Mouse (Mus musculus) midbrain, embryonic 14.5 days (tissue): ENCODE measurements around the gene Slc4a1. TPM values are rescaled to one million over a fixed set of nuclear protein-coding genes. Genes with fewer than 3 reads are reported as not detected.

Experiments
- ATAC-seq: fragments of 200-750 bp; cut with Nextera tagmentation; 2 replicates; pipeline ENCODE4 v1.8.0; 2017; ENCODE audit warnings: moderate number of reproducible peaks, moderate library complexity; ENCODE audit not compliant: low FRiP score, low TSS enrichment
- DNase-seq: peaks from one replicate; pipeline ENCODE4 v3.0.0-alpha.2; 2015
- H3K27ac ChIP-seq: fragments of 300-500 bp; sonication (generic); replicated peaks from 2 replicates; pipeline ENCODE4 v1.5.1; 2014; ENCODE audit warnings: mild to moderate bottlenecking, low read depth, low read length, moderate library complexity
- H3K27me3 ChIP-seq: fragments of 300-500 bp; sonication (generic); 2 replicates; pipeline ENCODE4 v1.6.1; 2014; ENCODE audit warnings: low read length, control low read depth, mixed read lengths; ENCODE audit not compliant: control insufficient read depth, insufficient read depth
- H3K36me3 ChIP-seq: fragments of 300-500 bp; sonication (generic); 2 replicates; pipeline ENCODE4 v1.6.1; 2014; ENCODE audit warnings: low read length, control low read depth; ENCODE audit not compliant: control insufficient read depth, insufficient read depth
- H3K4me1 ChIP-seq: fragments of 300-500 bp; sonication (generic); 2 replicates; pipeline ENCODE4 v1.6.1; 2014; ENCODE audit warnings: mild to moderate bottlenecking, antibody characterized with exemption, low read length, control low read depth; ENCODE audit not compliant: control insufficient read depth, insufficient read depth
- H3K4me2 ChIP-seq: fragments of 300-500 bp; sonication (generic); 2 replicates; pipeline ENCODE4 v1.6.1; 2014; ENCODE audit warnings: mild to moderate bottlenecking, low read length, moderate library complexity
- H3K4me3 ChIP-seq: fragments of 300-500 bp; sonication (generic); replicated peaks from 2 replicates; pipeline ENCODE4 v1.5.1; 2014; ENCODE audit warnings: low read depth, low read length
- H3K9ac ChIP-seq: fragments of 300-500 bp; sonication (generic); replicated peaks from 2 replicates; pipeline ENCODE4 v1.6.1; 2014; ENCODE audit warnings: mild to moderate bottlenecking, low read length, moderate library complexity
- H3K9me3 ChIP-seq: fragments of 300-500 bp; sonication (generic); 2 replicates; pipeline ENCODE4 v1.6.1; 2016; ENCODE audit warnings: low read length, control low read depth, mixed read lengths; ENCODE audit not compliant: control insufficient read depth
- WGBS: fragments of 180-500 bp; shearing (Covaris S2); extraction: QIAGEN DNeasy Blood & Tissue Kit; methylation state at CpG from one replicate; pipeline ENCODE4 v1.1.7; 2014; 5-methylcytosine and 5-hydroxymethylcytosine counted together
- polyA plus RNA-seq: library from polyadenylated mRNA; unstranded; fragments of >200 nt; fragmentation: Nextera tagmentation; extraction: Ambion mirVana; gene quantifications from 2 replicates; pipeline ENCODE4 v1.2.1, GENCODE M21; 2014

Slc4a1 gene
- polyA plus RNA-seq, 1 experiment from 2014 or later: 2.3 TPM

GRCm38 (mm10) chr11:102383365-102384136 is 17.5 kb upstream of the Slc4a1 start:
- 95% methylated on average over 1 of the region's 1 CpGs for WGBS
- DNase-seq (no peak), ATAC-seq (no peak)

GRCm38 (mm10) chr11:102382794-102383193 is 16.8 kb upstream of the Slc4a1 start:
- ATAC-seq (no peak), DNase-seq (no peak)
- WGBS: 92% methylated on average over 3 of the region's 3 CpGs
- Histone ChIP-seq H3K36me3 (no peaks in the 10 kb centered on the region), H3K4me3 (no peak overlapping the region), H3K9ac (no peak overlapping the region), H3K4me1 (no peaks in the 10 kb centered on the region), H3K27ac (no peak overlapping the region), H3K27me3 (no peaks in the 10 kb centered on the region), H3K9me3 (no peaks in the 10 kb centered on the region), H3K4me2 (no peak overlapping the region)

More at GRCm38 (mm10) chr11:102383365-102384136, 17.5 kb upstream of the Slc4a1 start:
- Histone ChIP-seq H3K9ac (no peak overlapping the region), H3K4me3 (no peak overlapping the region), H3K36me3 (no peaks in the 10 kb centered on the region), H3K27ac (no peak overlapping the region), H3K9me3 (no peaks in the 10 kb centered on the region), H3K27me3 (no peaks in the 10 kb centered on the region), H3K4me2 (no peak overlapping the region), H3K4me1 (no peaks in the 10 kb centered on the region)

GRCm38 (mm10) chr11:102381341-102382100 is 15.5 kb upstream of the Slc4a1 start:
- Histone ChIP-seq H3K4me2 (no peak overlapping the region), H3K27ac (no peak overlapping the region), H3K27me3 (no peaks in the 10 kb centered on the region), H3K9me3 (no peaks in the 10 kb centered on the region), H3K4me3 (no peak overlapping the region), H3K4me1 (0 out of 2 replicates have a peak, but pooled peaks cover under 1% of the 10 kb centered on the region), H3K9ac (no peak overlapping the region), H3K36me3 (no peaks in the 10 kb centered on the region)
- 35% methylated on average over 4 of the region's 4 CpGs for WGBS
- ATAC-seq (no peak), DNase-seq (no peak)

- ATAC-seq (no peak), DNase-seq (no peak)
- Histone ChIP-seq H3K27me3 (no peaks in the 10 kb centered on the region), H3K36me3 (no peaks in the 10 kb centered on the region), H3K27ac (no peak overlapping the region), H3K4me2 (no peak overlapping the region), H3K4me1 (peaks cover 12% of the 10 kb centered on the region; the same call in 1 of the 2 replicates), H3K4me3 (no peak overlapping the region), H3K9ac (no peak overlapping the region), H3K9me3 (no peaks in the 10 kb centered on the region)
- WGBS: 76% methylated on average over 5 of the region's 5 CpGs
Measured at GRCm38 (mm10) chr11:102380091-102380490, 14.1 kb upstream of the Slc4a1 start.

GRCm38 (mm10) chr11:102377186-102377585 is 11.2 kb upstream of the Slc4a1 start:
- DNase-seq: no peak
- Histone ChIP-seq H3K4me2 (no peak overlapping the region), H3K27ac (no peak overlapping the region), H3K27me3 (no peaks in the 10 kb centered on the region), H3K9ac (no peak overlapping the region), H3K9me3 (no peaks in the 10 kb centered on the region), H3K4me1 (peaks cover 12% of the 10 kb centered on the region; the same call in 1 of the 2 replicates), H3K36me3 (no peaks in the 10 kb centered on the region), H3K4me3 (no peak overlapping the region)
- 63% methylated on average over 12 of the region's 12 CpGs for WGBS
- ATAC-seq: no peak

GRCm38 (mm10) chr11:102376196-102376835 is 10.3 kb upstream of the Slc4a1 start:
- Histone ChIP-seq H3K36me3 (no peaks in the 10 kb centered on the region), H3K4me2 (peak overlapping the region; percentile 41), H3K27me3 (no peaks in the 10 kb centered on the region), H3K9ac (0 out of 2 replicates have a peak overlapping the region, but pooled peaks have one; percentile 16), H3K4me1 (peaks cover 12% of the 10 kb centered on the region; the same call in 1 of the 2 replicates), H3K27ac (no peak overlapping the region), H3K4me3 (no peak overlapping the region), H3K9me3 (no peaks in the 10 kb centered on the region)
- no peak for ATAC-seq
- 10% methylated on average over 8 of the region's 8 CpGs for WGBS
- peak; percentile 17 for DNase-seq

- no peak for ATAC-seq
- 5% methylated on average over 23 of the region's 23 CpGs for WGBS
- peaks cover 12% of the 10 kb centered on the region; the same call in 1 of the 2 replicates for H3K4me1 ChIP-seq
Measured at GRCm38 (mm10) chr11:102375196-102376173, 9.5 kb upstream of the Slc4a1 start.

More at GRCm38 (mm10) chr11:102375196-102376173, 9.5 kb upstream of the Slc4a1 start:
- Histone ChIP-seq H3K9me3 (no peaks in the 10 kb centered on the region), H3K9ac (no peak overlapping the region), H3K4me3 (no peak overlapping the region), H3K27ac (no peak overlapping the region), H3K36me3 (no peaks in the 10 kb centered on the region), H3K27me3 (no peaks in the 10 kb centered on the region), H3K4me2 (peak overlapping the region; percentile 41)
- DNase-seq: peak; percentile 40
